Mouse (Mus musculus): ENCODE data around the gene Gfral.

Gene Gfral

DNA sequence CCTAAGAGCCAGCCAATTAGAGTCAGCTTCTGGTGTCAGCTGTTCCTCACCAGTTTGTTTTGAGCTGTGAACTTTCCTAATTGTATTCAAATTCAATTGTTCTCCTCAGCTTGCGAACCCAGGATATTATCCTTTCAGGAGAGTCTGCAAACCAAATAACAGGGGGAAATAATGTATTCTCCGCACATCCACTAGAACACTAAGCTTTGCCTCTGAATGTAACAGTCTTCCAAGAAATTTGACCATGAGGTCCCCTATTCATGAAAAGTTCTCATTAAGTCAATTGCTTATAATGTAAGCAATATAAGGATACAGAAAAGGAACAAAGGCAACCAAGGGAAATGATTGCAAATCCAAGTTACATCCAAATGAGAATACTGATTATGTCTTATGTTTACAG is at the start of gene Gfral:
Gene Gfral (minus strand): TSS at position 101 of the 400 bp plus-strand sequence.
- no peak for DNase-seq (ENCODE audit: low spot score in 2 of 2)

DNA sequence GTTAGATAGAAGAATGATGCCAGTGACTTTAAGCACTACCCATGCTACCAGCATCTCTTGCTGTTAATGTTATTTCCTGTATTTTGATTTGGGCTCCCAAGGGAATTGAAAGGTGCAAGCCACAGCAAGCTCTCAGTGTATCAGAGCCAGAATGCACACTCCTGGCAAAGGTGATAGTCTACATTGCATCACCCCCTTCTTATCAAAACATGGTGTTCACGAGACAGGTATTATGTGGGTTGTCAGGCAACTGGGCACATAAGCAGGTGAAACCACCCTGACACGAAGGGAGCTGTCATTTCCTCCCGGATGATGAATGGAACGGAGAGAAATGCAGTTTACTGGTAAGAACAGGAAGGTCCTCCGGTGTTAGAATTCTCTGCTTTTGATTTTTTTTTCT is 44.3 kb upstream of the Gfral start:
- no peak for DNase-seq (ENCODE audit: low spot score in 2 of 2)

DNA sequence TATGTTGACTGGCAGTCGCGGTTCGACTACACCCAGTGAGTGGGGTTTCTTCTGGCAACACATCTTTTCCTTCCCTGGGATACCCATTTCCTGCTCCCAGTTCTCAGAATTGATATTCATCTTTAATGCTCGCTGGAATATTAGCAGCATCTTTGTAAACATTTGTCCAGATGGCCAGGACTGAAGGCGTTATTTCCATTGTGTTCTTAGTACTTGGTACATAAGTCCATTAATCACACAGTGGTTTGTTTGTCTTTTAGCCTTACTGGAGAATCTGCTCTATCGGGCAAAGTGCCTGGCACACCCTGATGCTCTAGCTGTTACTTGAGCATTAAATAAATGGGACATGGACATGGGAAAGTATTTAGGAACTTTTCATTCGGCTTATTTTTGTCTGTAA is 39.1 kb upstream of the Gfral start:
- DNase-seq (ENCODE audit: low spot score in 2 of 2) = no peak

DNA sequence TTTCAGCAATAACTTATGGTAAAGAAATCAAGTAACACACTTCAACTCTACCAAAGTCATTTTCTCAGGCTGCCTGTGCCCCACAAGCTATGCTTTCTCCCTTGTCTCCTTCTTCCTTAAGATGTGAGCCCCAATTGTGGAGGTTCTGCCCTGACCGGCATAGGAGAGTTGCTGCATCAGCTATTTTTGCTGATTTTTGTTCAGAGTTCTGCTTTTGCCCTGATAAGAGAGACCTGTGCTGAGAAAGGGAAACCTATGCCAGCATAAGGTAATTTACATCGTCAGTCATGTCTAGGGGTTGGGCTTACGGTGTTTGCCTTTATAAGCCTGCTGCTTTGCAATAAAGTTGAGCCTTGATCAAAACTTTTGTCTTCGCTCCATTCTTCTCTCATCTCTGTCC is 38.7 kb upstream of the Gfral start:
- DNase-seq (ENCODE audit: low spot score in 2 of 2) = no peak

DNA sequence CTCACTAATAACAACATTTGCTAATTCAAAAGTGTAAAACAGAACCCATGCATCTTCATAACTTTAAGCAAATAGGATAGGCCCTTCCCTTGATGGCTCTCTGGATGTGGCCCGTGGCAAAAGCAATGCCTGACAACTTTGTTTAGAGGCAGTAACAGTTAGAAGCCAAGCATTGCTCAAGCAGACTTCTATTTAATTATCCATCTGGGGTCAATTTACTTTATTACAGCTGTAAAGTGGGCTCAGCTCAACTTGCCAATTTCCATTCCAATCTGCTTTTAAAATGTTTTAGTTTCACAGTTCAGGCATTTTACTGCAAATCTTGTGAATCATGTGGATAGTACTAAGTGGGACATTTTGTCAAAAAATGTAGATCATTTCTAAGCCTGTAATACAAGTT is 28.9 kb upstream of the Gfral start:
- no peak for DNase-seq (ENCODE audit: low spot score in 2 of 2)

DNA sequence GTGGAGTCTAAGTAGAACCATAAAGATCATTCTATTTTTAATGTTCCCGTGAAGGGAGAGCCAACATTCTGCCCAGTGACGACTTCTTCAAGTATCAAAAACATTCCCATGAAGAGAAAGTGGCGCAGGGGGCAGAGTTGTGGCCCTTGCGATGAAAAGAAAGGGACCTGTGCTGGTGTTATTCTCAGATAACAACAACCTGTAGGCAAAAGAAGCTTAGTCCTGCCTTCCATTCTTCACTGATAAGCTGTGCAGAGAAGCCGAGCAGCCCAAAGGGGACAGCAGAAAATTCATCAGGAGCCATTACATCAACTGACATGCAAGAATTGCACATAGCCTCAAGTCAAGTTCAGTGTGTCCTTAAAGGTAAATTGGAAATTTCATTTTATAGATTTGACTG is 24.5 kb upstream of the Gfral start:
- DNase-seq (ENCODE audit: low spot score in 2 of 2) = no peak

DNA sequence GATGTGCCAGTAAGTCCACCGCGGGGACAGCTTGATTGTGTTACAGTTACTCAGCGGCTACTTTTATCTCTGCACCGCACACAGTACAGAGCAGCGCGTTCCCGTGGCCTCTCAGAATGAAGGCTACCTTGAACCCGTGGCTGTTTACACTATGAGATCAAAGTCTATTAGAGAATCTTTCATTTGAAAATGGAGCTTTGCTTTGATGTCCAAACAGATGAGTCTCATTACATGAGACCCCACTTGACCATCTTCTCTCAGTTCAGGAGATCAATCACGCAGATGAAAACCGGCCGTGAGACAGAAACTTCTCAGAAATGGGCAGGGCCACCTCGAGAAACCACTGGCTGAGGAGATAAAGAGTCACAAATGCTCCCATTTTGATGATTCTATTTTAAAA is 23.8 kb upstream of the Gfral start:
- DNase-seq (ENCODE audit: low spot score in 2 of 2) = no peak

DNA sequence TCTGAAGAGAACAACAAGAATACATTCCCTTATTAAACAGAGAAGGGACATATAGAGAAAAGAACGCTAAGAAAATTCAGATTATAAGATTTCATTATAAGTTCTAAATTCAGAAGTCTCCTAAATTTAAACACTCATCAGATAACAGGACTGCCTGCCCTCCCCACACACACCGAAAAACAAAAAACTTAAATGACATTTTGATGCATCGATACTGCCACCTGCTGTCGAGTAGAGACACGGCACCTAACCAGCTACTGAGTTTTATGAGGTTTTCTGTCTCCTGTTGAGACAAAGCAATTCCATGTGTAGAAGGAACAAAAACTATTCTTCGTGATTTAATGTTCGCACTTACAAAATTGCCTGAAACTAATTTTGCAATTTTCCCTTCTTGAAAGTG is 23.2 kb upstream of the Gfral start:
- DNase-seq (ENCODE audit: low spot score in 2 of 2) = peak; percentile 3 to 25

DNA sequence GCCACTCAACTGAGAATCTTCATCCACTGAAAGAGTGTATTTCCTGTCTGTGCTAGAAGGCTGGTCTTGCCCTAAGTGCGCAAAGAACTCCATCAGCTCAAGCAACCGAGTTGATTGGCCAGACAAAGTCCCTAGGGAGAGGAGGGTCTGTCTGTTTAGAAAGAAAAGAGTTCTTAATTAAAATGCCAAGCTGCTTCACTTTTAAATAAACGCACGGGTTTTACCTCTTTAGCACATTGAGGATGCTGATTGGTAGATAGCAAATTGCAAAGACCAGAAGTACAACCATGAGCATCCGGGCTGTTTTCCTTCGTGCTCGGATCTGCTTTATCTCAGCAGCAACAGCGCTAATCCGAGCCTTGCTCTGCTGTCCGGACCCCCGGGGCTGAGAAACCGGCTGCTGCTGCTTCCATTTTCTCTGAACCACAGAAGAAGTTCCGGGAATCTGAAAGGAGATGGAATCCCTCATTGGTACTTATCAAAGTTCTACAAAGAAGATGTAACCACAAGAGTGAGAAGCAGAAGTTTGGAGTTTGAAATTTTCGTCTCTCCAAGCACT is 22.6 kb upstream of the Gfral start:
- DNase-seq (ENCODE audit: low spot score in 2 of 2) = no peak

DNA sequence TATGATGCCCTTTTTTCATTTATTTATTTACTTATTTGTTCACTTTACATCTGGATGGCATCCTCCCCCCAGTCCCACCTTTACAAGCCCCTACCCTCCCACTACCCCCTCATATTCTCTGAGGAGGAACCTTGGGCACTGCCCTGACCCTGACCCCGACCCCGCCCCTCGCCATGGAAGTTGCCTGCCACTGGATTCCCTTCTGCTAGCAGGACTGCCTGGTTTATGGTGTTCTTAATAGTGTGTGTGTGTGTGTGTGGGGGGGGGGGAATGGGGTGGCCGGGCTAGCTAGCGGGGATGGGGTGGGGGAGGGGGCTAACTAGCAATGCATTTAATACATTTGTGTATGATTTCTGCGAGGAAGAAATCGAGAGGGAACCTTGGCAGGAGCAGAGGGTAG is 21.4 kb upstream of the Gfral start:
- no peak for DNase-seq (ENCODE audit: low spot score in 2 of 2)

DNA sequence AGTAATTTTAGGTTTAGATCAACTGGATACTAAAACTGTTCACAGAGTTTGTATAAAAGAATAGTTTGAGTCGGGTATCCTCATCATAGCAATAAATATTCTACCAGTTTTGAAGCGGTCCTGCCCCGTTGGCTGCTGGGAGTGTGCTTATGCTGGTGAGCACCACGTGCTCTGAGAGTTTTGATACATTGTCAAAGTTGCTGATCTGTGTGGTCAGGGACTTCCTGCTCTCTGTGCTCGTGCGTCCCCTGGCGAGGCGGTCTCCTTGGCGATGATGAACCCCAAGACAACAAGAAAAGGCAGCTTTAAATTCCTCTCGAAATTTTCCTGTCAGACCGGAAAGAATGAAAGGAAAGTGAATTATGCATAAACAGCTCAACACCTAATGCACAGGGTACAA is 16.9 kb upstream of the Gfral start:
- peak in 1 of 2 experiments; percentile 3 for DNase-seq (ENCODE audit: low spot score in 2 of 2)

DNA sequence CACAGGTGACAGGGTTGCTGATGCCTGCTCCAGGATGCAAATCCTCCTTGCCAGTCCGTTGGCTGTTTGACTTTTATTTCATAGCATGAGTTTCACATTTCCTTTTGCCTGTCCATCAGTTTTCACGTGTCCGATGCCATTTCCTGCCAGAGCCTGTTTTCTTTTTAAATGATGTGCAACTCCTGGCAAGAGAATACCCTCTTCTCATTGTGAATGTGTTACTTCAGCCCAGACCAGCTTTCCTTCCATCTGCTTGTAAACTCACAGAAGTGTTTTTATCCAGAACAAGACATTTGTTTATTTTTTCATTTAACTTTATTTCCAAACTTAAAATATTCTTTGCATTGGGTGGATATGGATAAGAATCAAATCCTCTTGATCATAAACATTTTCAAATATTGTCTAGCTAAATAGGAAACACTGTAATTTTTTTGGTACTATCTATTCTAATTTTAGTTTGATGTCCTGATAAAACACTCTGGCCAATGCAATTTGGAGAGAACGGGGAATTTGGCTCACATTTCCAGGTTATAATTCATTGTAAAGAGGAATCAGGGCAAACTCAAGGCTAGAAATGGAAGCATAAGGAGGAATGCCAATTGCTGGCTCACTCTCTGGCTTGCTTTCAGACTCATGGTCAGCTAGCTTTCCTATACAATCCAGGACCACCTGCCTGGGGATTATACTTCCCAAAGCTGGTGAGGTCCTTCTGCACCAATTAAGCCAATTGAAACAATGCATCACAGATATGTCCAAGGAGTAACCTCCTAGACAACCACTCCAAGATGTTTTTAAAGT is 3.9 kb upstream of the Gfral start:
- no peak for DNase-seq (ENCODE audit: low spot score in 2 of 2)

DNA sequence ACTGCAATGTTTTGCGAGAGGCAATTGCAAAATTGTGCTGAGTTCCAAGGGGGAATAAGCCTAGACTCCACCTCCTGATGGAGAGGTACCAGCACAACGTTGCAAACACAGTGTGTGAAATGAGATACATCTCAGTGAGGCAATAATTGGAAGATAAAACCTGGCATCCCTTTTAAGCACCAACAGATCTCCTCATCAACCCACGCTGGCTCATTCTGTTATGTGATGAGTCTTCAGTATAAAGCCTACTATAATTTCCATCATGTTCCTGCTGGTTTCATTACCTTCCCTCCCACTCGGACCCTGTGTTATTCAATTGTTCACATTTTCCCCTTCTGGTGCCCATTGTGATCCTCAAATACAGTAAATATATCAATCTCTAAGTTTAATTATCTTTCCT is 1.2 kb upstream of the Gfral start:
- no peak for DNase-seq (ENCODE audit: low spot score in 2 of 2)

DNA sequence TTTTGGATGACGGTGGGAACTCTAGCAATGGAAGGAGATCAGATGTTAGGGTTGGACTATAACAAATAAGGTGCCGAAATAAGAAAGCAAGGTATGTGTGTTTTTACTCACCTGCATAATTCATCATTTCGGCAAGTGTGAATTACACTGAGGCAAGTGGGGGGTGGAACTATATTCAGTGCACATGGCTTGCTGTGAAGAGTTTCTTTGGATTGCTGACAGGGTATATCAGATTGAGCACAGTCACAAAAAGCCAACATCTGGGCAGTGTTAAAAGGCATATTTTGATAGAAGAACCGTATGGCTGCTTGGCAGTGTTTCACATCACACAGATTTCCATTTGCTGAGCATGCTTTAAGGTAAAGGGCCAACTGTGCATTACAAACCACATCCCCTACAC is 16.5 kb downstream of the Gfral start:
- no peak for DNase-seq (ENCODE audit: low spot score in 2 of 2)

DNA sequence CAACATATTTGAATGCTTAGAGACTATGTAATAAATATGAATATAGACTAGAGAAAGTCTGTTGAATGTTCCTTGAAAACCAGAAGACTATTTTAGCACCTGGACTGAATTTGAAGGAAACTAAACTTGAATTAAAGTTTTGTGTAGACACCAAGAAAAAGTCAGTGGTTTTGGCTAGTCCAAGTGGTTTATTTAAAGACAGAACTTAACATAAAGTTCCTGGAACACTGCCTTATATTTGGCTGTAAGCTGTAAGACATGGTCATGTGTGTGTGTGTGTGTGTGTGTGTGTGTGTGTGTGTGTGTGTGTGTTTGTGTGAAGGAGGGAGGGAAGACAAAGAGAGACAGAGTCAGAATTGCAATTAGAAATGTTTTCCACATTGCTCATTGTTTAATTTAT is 34.2 kb downstream of the Gfral start:
- DNase-seq (ENCODE audit: low spot score in 2 of 2) = no peak

DNA sequence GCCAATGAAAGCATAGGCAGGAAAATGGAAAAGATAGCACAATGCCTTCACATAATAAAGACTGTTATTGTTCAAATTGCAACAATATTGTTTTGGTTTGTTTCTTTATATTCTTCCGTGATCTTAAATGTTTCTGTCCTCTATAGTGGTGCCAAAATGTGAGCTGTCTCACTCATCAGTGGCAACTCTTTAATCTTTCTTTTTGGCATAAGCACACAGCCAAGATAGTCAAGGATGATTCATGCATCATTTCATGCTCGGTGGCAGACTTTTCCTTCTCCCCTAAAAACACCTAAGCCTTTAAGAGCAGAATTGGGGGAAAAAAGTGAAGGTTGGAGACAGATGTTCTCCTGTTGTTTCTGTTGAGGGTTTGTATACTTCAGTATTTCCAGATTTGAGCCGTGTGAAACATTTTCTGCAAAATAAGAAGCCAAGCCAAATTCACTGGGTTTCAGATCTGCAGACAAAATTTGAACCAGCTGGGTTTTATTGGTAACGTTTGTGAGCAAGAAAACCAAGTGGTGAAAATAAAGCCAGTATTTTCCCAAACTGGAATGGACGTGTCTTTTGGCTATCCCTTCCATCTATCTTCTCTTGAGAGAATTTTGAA is 40.7 kb downstream of the Gfral start:
- DNase-seq (ENCODE audit: low spot score in 2 of 2) = no peak

DNA sequence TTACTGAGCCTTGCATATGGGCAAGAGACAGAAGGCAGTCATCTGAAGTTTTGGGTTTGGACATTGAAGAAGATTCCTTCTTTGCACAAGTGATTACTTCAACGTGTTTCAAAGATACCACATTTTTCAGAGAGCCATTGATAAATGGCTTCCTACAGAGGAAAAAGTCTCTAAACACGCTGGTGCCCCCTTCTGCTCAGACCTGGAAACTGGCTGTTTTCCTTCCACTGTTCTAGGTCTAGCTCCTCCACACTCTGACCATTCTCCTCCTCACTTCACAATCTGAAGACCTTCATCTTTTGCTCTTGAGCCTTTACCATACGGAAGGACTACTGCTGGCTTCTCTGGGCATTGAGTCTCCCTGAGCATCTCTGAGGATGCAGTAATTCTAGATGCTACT is 45.1 kb downstream of the Gfral start:
- DNase-seq (ENCODE audit: low spot score in 2 of 2) = no peak

DNA sequence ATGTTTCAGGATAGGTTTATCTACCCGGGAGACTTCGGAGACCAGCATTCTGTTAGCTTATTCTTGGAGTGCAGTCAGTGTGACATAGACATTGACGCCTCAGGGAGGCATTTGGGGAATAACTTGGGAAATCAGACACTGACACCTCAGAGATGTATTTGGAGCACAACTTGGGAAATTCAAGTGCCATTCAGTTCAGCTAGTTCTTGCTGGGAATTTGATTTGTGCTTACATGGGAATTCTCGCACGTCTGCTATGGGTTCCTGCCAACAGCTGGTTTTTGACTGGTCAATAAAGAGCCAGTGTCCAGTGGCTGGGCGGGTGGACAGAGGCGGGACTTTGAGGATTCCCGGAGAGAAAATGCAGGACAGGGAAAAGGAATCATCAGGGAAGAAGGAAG is 51.0 kb downstream of the Gfral start:
- no peak for DNase-seq (ENCODE audit: low spot score in 2 of 2)

DNA sequence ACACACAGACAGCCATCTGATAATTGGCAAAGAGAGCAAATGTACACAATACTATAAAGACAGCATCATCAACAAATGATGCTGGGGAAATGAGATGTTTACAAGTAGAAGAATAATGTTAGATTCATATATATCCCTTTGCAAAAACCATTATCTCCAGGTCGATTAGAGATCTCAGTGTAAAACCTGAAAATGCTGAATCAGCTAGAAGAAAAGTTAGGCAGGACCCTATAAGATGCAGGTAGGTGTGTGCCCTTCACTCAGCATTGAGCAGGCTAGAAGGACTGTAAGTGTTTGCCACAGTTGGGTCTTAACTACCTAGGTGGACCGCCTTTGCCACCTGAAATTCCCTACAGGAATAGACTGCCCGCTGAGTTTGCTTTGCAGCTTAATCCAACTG is 67.9 kb downstream of the Gfral start:
- no peak for DNase-seq (ENCODE audit: low spot score in 2 of 2)

DNA sequence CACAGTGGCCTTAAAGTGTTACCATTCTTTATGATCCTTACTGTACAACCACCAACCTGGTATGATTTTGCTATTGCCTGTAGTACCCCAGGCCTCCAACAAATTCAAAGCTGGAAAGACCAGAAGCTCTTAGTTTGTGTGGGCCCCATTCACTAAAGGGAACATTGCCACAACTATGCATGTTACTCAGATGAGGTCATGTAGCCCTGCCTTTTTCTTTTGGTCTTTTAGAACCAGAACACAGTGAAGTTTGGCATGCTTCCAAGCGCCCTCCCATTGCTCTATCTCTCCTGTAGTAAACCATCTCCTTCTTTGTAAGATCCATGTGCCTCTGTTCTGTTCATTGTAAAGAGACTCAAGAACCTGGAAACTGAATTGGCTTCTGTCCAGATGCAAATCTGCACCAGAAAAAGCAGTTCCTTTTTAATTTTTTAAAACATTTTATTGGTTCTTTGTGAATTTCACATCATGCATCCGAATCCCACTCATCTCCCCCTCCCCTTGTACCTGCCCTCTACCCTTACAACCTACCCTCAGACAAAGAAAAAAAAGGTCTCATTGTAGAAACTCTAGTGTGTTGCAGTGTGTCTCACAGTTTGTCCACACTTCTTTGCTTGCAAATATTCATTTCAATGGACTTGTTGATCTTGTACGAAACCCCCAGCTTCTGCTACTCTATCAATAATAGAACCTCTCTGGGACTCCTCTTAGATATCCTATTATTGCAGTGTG is 74.9 kb downstream of the Gfral start:
- no peak for DNase-seq (ENCODE audit: low spot score in 2 of 2)

DNA sequence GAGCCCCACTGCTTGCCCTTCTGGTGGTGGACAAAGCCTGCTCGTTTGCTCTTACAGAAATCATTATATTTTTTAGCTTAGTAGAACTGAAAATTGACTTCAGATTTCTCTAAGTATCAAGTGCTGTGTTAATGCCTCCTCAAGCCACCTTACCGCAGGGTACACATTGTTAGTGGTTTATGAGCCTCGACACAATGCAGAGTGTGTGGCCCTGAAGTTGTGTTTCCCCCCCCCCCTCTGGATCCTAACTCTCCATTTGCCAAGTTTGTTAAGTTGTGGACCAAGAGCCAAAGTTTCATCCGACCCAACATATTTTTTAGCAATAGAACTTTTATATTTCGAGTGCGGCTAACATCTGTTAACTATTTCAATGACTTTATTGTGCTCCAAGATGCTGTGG is 79.4 kb downstream of the Gfral start:
- no peak for DNase-seq (ENCODE audit: low spot score in 2 of 2)

DNA sequence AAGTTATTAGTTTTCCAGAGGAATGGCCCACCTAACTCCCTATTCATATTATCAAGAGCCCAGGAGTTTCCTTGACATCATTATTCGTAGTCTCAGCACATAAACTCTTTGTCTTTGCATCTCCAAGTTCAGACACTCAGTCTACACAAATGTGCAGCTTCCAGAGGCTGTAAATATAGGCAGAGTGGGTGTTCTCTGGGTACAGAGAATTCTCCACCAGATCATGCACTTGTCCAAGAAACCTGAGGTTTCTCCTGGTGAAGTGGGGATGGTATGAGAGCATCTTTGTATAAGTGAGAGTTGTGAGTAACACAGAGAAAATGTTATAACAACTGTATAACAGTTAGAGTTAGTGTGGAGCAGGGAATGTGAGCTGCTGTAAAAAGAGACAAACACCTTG is 84.1 kb downstream of the Gfral start:
- no peak for DNase-seq (ENCODE audit: low spot score in 2 of 2)

DNA sequence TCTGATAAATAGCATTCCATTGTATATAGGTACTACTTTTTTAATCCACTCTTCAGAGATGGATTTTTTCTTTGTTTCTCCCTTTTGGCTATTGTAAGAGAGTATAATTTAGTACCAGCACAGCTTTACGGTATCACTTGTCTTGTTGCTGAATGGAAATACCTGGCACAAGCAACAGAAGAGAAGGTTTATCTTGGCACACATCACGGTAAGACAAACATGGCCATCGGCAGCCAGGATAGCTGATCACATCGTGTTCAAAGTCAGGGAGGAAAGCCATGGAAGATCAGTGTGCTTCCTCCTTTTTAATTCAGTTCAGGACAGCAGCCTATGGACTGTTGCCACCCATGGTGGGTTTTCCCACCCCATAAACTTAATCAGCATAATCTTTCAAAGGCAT is 89.2 kb downstream of the Gfral start:
- DNase-seq (ENCODE audit: low spot score in 2 of 2) = no peak
